Mouse (Mus musculus) gastrocnemius, postnatal 36 days (tissue): ENCODE measurements around the gene Isl1. TPM values are rescaled to one million over a fixed set of nuclear protein-coding genes. Genes with fewer than 3 reads are reported as not detected.

Source experiments
- DNase-seq, 2 experiments: peaks; one replicate each; pipeline ENCODE4 v3.0.0; 2022
- intact Hi-C: fragments of 180-260 bp; cut with DNase I; formaldehyde crosslinking; loops from one replicate; pipeline ENCODE4 v1.15.1; 2025
- total RNA-seq, 2 experiments: library from RNA; stranded (reverse); gene quantifications; 2 replicates each; pipeline ENCODE4 v1.2.3; 2021

Gene Isl1
- total RNA-seq, 2 experiments from 2014 or later: 0.10 to 0.41 TPM

DNA sequence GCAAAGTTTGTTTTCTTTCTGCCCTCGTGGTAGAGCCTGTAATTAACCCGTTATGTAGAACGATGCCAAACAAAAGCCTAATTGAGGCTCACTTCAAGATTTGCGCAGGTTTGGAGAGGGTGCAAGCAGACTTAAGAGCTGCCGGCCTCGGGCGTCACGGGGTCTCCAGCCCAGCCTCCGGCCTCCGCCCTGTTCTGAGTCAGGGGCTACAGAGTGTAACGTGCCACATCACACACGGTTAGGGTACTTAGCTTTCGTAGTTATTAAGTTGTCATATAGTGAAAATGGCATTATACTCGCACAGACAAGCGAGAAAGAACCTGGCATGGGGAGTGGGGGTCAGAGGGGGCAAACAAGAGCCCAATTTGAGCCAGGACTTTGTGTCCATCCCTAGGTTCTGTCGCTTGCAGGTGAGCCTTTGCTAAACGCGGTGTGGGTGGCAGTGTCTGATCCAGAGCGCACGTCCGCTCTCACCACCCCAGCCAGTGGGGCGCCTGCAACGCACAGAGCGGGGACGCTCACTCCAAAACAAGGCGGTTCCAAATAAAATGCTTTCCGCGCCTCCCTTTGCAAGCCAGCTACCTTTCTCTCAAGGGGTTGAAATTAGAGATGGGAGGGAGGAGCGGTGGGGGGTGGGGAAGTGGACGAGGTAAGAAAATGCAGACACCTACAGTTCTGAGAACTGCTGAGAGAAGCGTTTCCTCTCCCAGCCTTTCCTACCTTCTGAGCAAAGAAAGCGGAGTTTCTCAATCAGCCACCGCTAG lies 12.3 kb downstream of the Isl1 start:
- intact Hi-C loops: no loop called here
- no peak for DNase-seq

GRCm38 (mm10) chr13:116295401-116295800 lies 14.1 kb downstream of the Isl1 start:
- intact Hi-C loops: no loop called here
- DNase-seq: no peak

- intact Hi-C loops: no loop called here
- no peak for DNase-seq
Measured at GRCm38 (mm10) chr13:116294734-116295133, 14.8 kb downstream of the Isl1 start.

GRCm38 (mm10) chr13:116294151-116294461 lies 15.4 kb downstream of the Isl1 start:
- DNase-seq: no peak
- intact Hi-C loops: no loop called here

DNA sequence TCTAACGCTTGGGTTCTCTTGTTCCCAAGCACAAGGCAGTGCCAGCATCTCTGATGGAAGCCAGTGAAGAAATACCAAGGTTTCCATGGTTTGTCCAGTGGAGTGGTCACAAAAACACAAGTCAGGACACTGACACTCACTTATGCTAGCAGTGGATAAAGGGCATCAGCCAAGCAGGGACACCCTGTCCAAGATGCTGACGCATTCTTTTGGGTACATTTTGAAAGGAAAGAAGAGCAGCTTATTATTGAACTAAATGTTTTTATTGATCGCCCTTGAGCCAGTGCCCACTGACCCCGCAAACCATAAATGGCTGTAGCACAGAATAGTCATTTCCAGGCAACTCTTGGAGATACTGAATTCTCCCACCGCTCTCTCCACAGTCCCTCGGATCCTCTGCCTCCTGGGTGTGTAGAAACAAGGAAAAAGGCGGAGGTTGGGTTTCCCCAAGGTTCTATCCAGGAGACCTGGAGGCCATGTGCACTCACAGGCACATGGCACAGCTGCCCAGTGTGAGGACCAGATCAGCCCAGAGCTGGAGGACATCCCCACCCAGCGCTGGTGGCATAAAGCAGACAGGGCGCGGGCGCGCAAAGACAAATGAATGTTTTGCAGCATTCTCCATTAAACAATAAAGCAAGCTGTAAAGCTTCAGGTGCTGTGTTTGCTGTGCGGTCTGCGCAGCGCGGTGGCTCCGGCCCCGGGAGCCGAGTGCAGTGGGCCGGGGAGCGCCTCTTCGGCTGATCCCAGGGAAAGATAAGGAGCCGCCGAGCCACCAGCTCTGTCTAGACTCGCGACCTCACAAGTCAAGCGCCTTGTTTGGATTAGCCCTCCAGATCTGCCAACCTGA lies 16.0 kb downstream of the Isl1 start:
- no peak for DNase-seq
- intact Hi-C loops: no loop called here

DNA sequence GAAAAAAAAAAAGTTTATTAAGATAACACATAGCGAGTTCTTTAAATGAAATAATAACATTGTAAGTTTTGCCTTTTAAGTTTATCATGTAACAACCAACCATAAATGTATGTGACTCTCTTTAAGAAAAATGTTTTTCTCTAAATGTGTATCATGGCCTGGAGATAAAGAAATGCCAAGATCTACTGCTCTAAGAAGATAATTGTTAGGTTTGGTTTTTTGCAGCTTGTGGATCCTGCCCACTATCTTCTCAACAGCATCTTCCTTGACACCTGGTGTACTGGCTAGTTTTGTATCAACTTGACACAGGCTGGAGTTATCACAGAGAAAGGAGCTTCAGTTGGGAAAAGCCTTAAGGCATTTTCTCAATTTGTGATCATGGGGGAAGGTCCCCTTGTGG lies 19.8 kb downstream of the Isl1 start:
- intact Hi-C loops: no loop called here
- DNase-seq: no peak

GRCm38 (mm10) chr13:116279207-116279772 lies 30.2 kb downstream of the Isl1 start:
- DNase-seq: no peak
- intact Hi-C loops: no loop called here
